Mouse (Mus musculus) limb, embryonic 11.5 days (tissue): ENCODE measurements around the gene Wdfy4. TPM values are rescaled to one million over a fixed set of nuclear protein-coding genes. Genes with fewer than 3 reads are reported as not detected.

Experiments
- ATAC-seq: fragments of 200-750 bp; cut with Nextera tagmentation; 2 replicates; pipeline ENCODE4 v1.8.0; 2017; ENCODE audit warnings: low read depth; ENCODE audit not compliant: insufficient number of reproducible peaks, low FRiP score, low TSS enrichment
- DNase-seq: peaks from one replicate; pipeline ENCODE4 v3.0.0-alpha.2; 2015; ENCODE audit warnings: low spot score
- H3K27ac ChIP-seq: fragments of 300-500 bp; sonication (generic); replicated peaks from 2 replicates; pipeline ENCODE4 v1.5.1; 2014; ENCODE audit warnings: low read depth, mild to moderate bottlenecking, low read length
- H3K27me3 ChIP-seq: fragments of 300-500 bp; sonication (generic); 2 replicates; pipeline ENCODE4 v1.6.1; 2014; ENCODE audit warnings: mild to moderate bottlenecking, low read length, mixed read lengths; ENCODE audit not compliant: control insufficient read depth, insufficient read depth
- H3K36me3 ChIP-seq: fragments of 300-500 bp; sonication (generic); 2 replicates; pipeline ENCODE4 v1.6.1; 2014; ENCODE audit warnings: mild to moderate bottlenecking, low read length, moderate library complexity, mixed read lengths; ENCODE audit not compliant: control insufficient read depth, insufficient read depth
- H3K4me1 ChIP-seq: fragments of 300-500 bp; sonication (generic); 2 replicates; pipeline ENCODE4 v1.6.1; 2014; ENCODE audit warnings: low read length, mixed read lengths; ENCODE audit not compliant: control insufficient read depth, insufficient read depth
- H3K4me2 ChIP-seq: fragments of 300-500 bp; sonication (generic); 2 replicates; pipeline ENCODE4 v1.6.1; 2014; ENCODE audit warnings: low read depth, mild to moderate bottlenecking, moderate library complexity; ENCODE audit not compliant: severe bottlenecking
- H3K4me3 ChIP-seq: fragments of 300-500 bp; sonication (generic); 2 replicates; pipeline ENCODE4 v1.5.1; 2014; ENCODE audit warnings: low read depth, low read length
- H3K9ac ChIP-seq: fragments of 300-500 bp; sonication (generic); 2 replicates; pipeline ENCODE4 v1.6.1; 2014; ENCODE audit warnings: mild to moderate bottlenecking, low read length
- H3K9me3 ChIP-seq: fragments of 300-500 bp; sonication (generic); 2 replicates; pipeline ENCODE4 v1.6.1; 2016; ENCODE audit warnings: low read length; ENCODE audit not compliant: control insufficient read depth
- WGBS: fragments of 180-500 bp; shearing (Covaris S2); extraction: QIAGEN DNeasy Blood & Tissue Kit; methylation state at CpG from one replicate; pipeline ENCODE4 v1.1.7; 2014; 5-methylcytosine and 5-hydroxymethylcytosine counted together
- polyA plus RNA-seq: library from polyadenylated mRNA; unstranded; fragments of >200 nt; fragmentation: Nextera tagmentation; extraction: Ambion mirVana; gene quantifications from 2 replicates; pipeline ENCODE4 v1.2.1, GENCODE M21; 2014

Gene Wdfy4
- polyA plus RNA-seq, 1 experiment from 2014 or later = 0.24 TPM

GRCm38 (mm10) chr14:33175059-33175821 is 10.1 kb downstream of the Wdfy4 start:
- no peak overlapping the region for H3K9ac ChIP-seq
- DNase-seq (no peak), ATAC-seq (no peak)
- no peaks in the 10 kb centered on the region for H3K9me3 ChIP-seq
- H3K36me3 ChIP-seq = no peaks in the 10 kb centered on the region
- no peak overlapping the region for H3K27ac ChIP-seq
- no peaks in the 10 kb centered on the region for H3K4me1 ChIP-seq
- H3K27me3 ChIP-seq = no peaks in the 10 kb centered on the region
- no peak overlapping the region for H3K4me3 ChIP-seq
- WGBS = 78% methylated on average over 4 of the region's 4 CpGs
- no peak overlapping the region for H3K4me2 ChIP-seq

- 85% methylated on average over 1 of the region's 1 CpGs for WGBS
- Histone ChIP-seq H3K27me3 (no peaks in the 10 kb centered on the region), H3K36me3 (no peaks in the 10 kb centered on the region), H3K4me3 (no peak overlapping the region), H3K4me2 (no peak overlapping the region), H3K27ac (no peak overlapping the region), H3K9ac (no peak overlapping the region), H3K9me3 (no peaks in the 10 kb centered on the region), H3K4me1 (no peaks in the 10 kb centered on the region)
- ATAC-seq (no peak), DNase-seq (no peak)
These were observed 13.4 kb downstream of the Wdfy4 start for GRCm38 (mm10) chr14:33171942-33172341.

DNA sequence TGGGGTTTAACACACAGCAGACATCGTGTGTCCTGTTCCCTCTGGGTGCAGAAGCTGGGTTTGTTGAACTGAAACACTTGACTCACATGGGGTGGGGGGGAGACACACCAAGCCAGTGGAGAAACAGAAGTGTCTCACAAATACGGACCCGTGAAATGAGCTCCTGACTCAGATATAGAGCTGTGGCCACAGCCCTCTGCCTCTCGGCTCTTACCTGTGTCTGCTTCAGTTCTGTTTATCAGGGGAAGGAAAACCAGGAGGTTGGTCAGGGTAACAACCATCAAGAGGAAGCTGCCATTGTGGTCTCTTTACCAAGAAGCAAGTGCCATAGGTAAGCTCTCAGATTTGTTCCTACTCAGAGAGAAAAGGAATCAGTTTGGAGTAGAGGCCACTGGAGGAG is 16.6 kb downstream of the Wdfy4 start:
- DNase-seq (no peak), ATAC-seq (no peak)
- Histone ChIP-seq H3K36me3 (no peaks in the 10 kb centered on the region), H3K4me2 (no peak overlapping the region), H3K27ac (no peak overlapping the region), H3K4me3 (no peak overlapping the region), H3K4me1 (no peaks in the 10 kb centered on the region), H3K9me3 (no peaks in the 10 kb centered on the region), H3K9ac (no peak overlapping the region), H3K27me3 (no peaks in the 10 kb centered on the region)
- 92% methylated on average over 4 of the region's 4 CpGs for WGBS

DNA sequence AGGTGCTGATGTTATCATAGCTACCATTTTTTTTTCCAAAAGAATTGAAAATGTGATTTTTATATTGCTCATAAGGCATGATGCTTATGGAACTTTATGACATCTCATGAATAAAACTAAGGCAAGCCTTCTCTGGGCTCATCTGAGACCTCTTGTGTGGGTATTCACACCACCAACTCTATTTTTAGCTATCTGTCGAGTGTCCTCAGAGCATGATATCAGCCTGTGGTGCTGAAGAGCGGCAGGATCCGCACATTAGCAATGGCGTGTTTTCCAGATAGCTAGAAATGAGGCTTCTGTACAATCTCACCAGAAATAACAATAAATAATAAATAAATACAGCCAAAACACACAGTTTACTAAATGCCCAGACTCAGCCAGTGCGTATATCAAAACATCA is 23.1 kb downstream of the Wdfy4 start:
- DNase-seq (no peak), ATAC-seq (no peak)
- Histone ChIP-seq H3K36me3 (no peaks in the 10 kb centered on the region), H3K4me3 (no peak overlapping the region), H3K9ac (no peak overlapping the region), H3K4me2 (no peak overlapping the region), H3K9me3 (no peaks in the 10 kb centered on the region), H3K27ac (no peak overlapping the region), H3K4me1 (no peaks in the 10 kb centered on the region), H3K27me3 (no peaks in the 10 kb centered on the region)
- 92% methylated on average over 5 of the region's 5 CpGs for WGBS

DNA sequence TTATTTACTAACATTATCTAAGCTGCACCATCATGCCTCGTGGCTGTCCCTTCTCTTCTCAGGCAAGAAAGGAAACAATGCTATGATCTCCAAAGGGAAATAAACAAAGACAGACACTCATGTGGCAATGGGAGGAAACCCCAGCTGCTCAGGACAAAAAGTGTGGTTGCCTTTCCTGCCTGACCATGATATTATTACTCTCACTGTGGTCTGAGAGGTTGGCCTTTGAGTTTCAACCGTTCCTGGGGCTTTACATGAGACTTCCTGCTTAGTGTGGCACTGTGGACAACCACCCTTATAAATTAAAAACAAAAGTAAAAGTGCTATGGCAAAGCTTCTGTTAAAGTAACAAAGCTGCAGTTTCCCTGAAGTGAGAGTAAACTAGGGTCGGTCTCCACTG is 27.0 kb downstream of the Wdfy4 start:
- no peaks in the 10 kb centered on the region for H3K9me3 ChIP-seq
- no peaks in the 10 kb centered on the region for H3K36me3 ChIP-seq
- no peak overlapping the region for H3K27ac ChIP-seq
- DNase-seq (no peak), ATAC-seq (no peak)
- H3K4me1 ChIP-seq = no peaks in the 10 kb centered on the region
- H3K4me3 ChIP-seq = no peak overlapping the region
- no peaks in the 10 kb centered on the region for H3K27me3 ChIP-seq
- no peak overlapping the region for H3K4me2 ChIP-seq
- no peak overlapping the region for H3K9ac ChIP-seq
- 80% methylated on average over 3 of the region's 3 CpGs for WGBS

DNA sequence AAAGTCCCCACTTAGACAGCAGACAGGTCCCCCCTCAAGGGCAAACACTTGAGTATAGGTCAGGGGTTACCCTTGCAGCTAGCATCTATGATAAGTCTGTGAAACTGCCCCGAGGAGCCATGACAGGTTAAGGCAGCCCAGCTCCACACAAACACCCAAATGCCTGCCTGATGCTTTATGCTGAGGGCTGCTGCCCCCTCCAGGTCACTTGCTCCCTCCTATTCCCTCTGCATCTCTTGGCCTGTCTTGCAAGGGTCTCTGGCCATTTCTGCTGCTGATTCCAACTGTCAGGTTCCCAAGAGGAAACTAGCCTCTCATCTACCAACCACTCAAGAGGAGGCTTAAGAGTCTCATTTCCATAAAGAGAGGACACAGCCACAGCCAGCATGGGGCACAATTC is 32.4 kb downstream of the Wdfy4 start:
- no peaks in the 10 kb centered on the region for H3K36me3 ChIP-seq
- 58% methylated on average over 1 of the region's 1 CpGs for WGBS

DNA sequence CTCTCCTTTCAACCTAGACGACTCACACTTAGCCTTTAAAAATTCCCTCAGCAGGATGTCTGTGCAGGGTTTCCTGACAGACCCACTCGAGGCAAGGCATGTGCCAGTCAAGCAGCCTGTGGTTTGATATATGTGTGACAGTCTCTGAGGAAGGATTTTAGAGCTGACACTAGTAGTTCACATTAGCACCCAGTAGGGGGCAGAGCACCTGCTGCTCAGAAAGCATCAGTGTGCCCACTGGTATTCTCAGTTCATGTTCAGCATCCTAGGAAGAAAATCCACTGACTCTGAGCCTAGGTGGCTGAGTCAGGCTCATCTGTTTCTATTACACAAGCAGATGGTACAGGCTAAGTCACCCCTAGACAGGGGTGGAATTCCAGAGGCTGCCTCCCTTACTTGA is 39.0 kb downstream of the Wdfy4 start:
- no peak overlapping the region for H3K4me2 ChIP-seq
- H3K27me3 ChIP-seq = no peaks in the 10 kb centered on the region
- no peaks in the 10 kb centered on the region for H3K36me3 ChIP-seq
- H3K4me3 ChIP-seq = no peak overlapping the region
- ATAC-seq (no peak), DNase-seq (peak; percentile 33)
- no peak overlapping the region for H3K9ac ChIP-seq
- 13% methylated on average over 2 of the region's 2 CpGs for WGBS
- no peak overlapping the region for H3K27ac ChIP-seq
- H3K4me1 ChIP-seq = no peaks in the 10 kb centered on the region
- no peaks in the 10 kb centered on the region for H3K9me3 ChIP-seq

More for the DNA sequence above, 32.4 kb downstream of the Wdfy4 start:
- Histone ChIP-seq H3K4me2 (no peak overlapping the region), H3K27me3 (no peaks in the 10 kb centered on the region), H3K9ac (no peak overlapping the region), H3K9me3 (no peaks in the 10 kb centered on the region), H3K4me3 (no peak overlapping the region), H3K27ac (no peak overlapping the region), H3K4me1 (no peaks in the 10 kb centered on the region)
- ATAC-seq = no peak
- no peak for DNase-seq

- H3K36me3 ChIP-seq = no peaks in the 10 kb centered on the region
- no peak overlapping the region for H3K9ac ChIP-seq
- no peaks in the 10 kb centered on the region for H3K9me3 ChIP-seq
- no peak overlapping the region for H3K4me2 ChIP-seq
- DNase-seq = no peak
- no peak overlapping the region for H3K4me3 ChIP-seq
- H3K27ac ChIP-seq = no peak overlapping the region
- no peaks in the 10 kb centered on the region for H3K4me1 ChIP-seq
- 81% methylated on average over 9 of the region's 9 CpGs for WGBS
- no peak for ATAC-seq
- H3K27me3 ChIP-seq = no peaks in the 10 kb centered on the region
These were observed 48.5 kb downstream of the Wdfy4 start for GRCm38 (mm10) chr14:33136843-33137242.

- H3K27me3 ChIP-seq = no peaks in the 10 kb centered on the region
- DNase-seq (no peak), ATAC-seq (no peak)
- 91% methylated on average over 6 of the region's 6 CpGs for WGBS
- no peak overlapping the region for H3K4me3 ChIP-seq
- H3K9ac ChIP-seq = no peak overlapping the region
- H3K4me1 ChIP-seq = no peaks in the 10 kb centered on the region
- H3K4me2 ChIP-seq = no peak overlapping the region
- no peaks in the 10 kb centered on the region for H3K36me3 ChIP-seq
- H3K27ac ChIP-seq = no peak overlapping the region
- H3K9me3 ChIP-seq = no peaks in the 10 kb centered on the region
These were observed 50.1 kb downstream of the Wdfy4 start for GRCm38 (mm10) chr14:33135170-33135569.
